Mouse (Mus musculus): ENCODE measurements around the gene Gm45062.

Gene Gm45062

GRCm38 (mm10) chr6:8416802-8417569 is 157.7 kb downstream of the Gm45062 start:
- DNase-seq (ENCODE audit: low spot score in 2 of 2), result no peak

- no peak for DNase-seq (ENCODE audit: low spot score in 2 of 2)
Measured at GRCm38 (mm10) chr6:8419485-8420186, 160.4 kb downstream of the Gm45062 start.

GRCm38 (mm10) chr6:8420187-8420503 is 160.9 kb downstream of the Gm45062 start:
- DNase-seq (ENCODE audit: low spot score in 2 of 2), result no peak

- no peak for DNase-seq (ENCODE audit: low spot score in 2 of 2)
Measured at GRCm38 (mm10) chr6:8421421-8421820, 162.2 kb downstream of the Gm45062 start.

- DNase-seq (ENCODE audit: low spot score in 2 of 2), result no peak
Measured at GRCm38 (mm10) chr6:8421959-8422581, 162.8 kb downstream of the Gm45062 start.

- DNase-seq (ENCODE audit: low spot score in 2 of 2), result no peak
Measured at GRCm38 (mm10) chr6:8423142-8423541, 163.9 kb downstream of the Gm45062 start.

GRCm38 (mm10) chr6:8427692-8428091 is 168.4 kb downstream of the Gm45062 start:
- DNase-seq (ENCODE audit: low spot score in 2 of 2), result no peak

- no peak for DNase-seq (ENCODE audit: low spot score in 2 of 2)
Measured at GRCm38 (mm10) chr6:8430610-8431234, 171.5 kb downstream of the Gm45062 start.

- DNase-seq (ENCODE audit: low spot score in 2 of 2), result no peak
Measured at GRCm38 (mm10) chr6:8433179-8433578, 173.9 kb downstream of the Gm45062 start.

GRCm38 (mm10) chr6:8437937-8438336 is 178.7 kb downstream of the Gm45062 start:
- DNase-seq (ENCODE audit: low spot score in 2 of 2), result no peak

- no peak for DNase-seq (ENCODE audit: low spot score in 2 of 2)
Measured at GRCm38 (mm10) chr6:8441814-8442213, 182.6 kb downstream of the Gm45062 start.

- DNase-seq (ENCODE audit: low spot score in 2 of 2), result no peak
Measured at GRCm38 (mm10) chr6:8446786-8447185, 187.5 kb downstream of the Gm45062 start.

- no peak for DNase-seq (ENCODE audit: low spot score in 2 of 2)
Measured at GRCm38 (mm10) chr6:8455599-8455998, 196.3 kb downstream of the Gm45062 start.

GRCm38 (mm10) chr6:8458596-8458995 is 199.3 kb downstream of the Gm45062 start:
- no peak for DNase-seq (ENCODE audit: low spot score in 2 of 2)

GRCm38 (mm10) chr6:8462447-8462846 is 203.2 kb downstream of the Gm45062 start:
- DNase-seq (ENCODE audit: low spot score in 2 of 2), result no peak

- no peak for DNase-seq (ENCODE audit: low spot score in 2 of 2)
Measured at GRCm38 (mm10) chr6:8465388-8465787, 206.1 kb downstream of the Gm45062 start.

- no peak for DNase-seq (ENCODE audit: low spot score in 2 of 2)
Measured at GRCm38 (mm10) chr6:8465985-8466384, 206.7 kb downstream of the Gm45062 start.

- DNase-seq (ENCODE audit: low spot score in 2 of 2), result no peak
Measured at GRCm38 (mm10) chr6:8467667-8468337, 208.6 kb downstream of the Gm45062 start.

GRCm38 (mm10) chr6:8469918-8470317 is 210.7 kb downstream of the Gm45062 start:
- DNase-seq (ENCODE audit: low spot score in 2 of 2), result no peak

GRCm38 (mm10) chr6:8472125-8472524 is 212.9 kb downstream of the Gm45062 start:
- no peak for DNase-seq (ENCODE audit: low spot score in 2 of 2)

GRCm38 (mm10) chr6:8472915-8473314 is 213.7 kb downstream of the Gm45062 start:
- no peak for DNase-seq (ENCODE audit: low spot score in 2 of 2)

- DNase-seq (ENCODE audit: low spot score in 2 of 2), result no peak
Measured at GRCm38 (mm10) chr6:8473498-8473897, 214.2 kb downstream of the Gm45062 start.

All from spleen, postnatal 10 days (tissue).